Mouse (Mus musculus) cerebellum, adult 9-11 months (tissue): ENCODE measurements at regions not wholly inside any gene's neighbourhood (a gene's known extent, or its start where the extent isn't known, plus 50 kb on each side); places are given as distances from the start of the nearest gene placed in this dataset.
"Not testable (repeated sequence)": the region's sequence is repeated elsewhere in the genome, so short reads cannot be mapped to it uniquely, and the experiment has no call there.

Experiments
- DNase-seq: peaks from one replicate; pipeline ENCODE4 v3.0.0; 2022

GRCm38 (mm10) chr1:64463715-64464290 is 68.6 kb upstream of the Creb1 start:
- DNase-seq = no peak

- DNase-seq = not testable (repeated sequence)
These were observed 70.8 kb upstream of the Creb1 start for GRCm38 (mm10) chr1:64461616-64462015.

GRCm38 (mm10) chr1:64457872-64458271 is 74.6 kb upstream of the Creb1 start:
- no peak for DNase-seq

DNA sequence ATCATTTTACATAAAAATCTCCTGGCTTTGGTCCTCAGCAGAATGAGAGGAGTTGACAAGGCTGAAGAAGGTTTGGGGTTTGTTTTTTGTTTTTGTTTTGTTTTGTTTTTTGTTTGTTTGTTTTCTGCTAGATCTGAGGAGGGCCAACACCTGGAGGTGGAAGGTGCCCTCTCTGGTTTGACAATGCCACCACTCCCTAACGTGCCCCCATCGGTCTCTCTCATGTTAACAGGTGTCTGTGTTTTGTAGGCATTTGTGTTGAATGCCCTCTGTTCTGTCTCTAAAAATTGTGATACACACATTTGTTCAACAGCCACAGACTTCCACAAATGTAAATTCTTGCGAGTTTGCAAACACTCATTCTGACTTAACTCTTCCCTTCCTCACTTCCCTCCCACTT is 83.3 kb upstream of the Creb1 start:
- no peak for DNase-seq

DNA sequence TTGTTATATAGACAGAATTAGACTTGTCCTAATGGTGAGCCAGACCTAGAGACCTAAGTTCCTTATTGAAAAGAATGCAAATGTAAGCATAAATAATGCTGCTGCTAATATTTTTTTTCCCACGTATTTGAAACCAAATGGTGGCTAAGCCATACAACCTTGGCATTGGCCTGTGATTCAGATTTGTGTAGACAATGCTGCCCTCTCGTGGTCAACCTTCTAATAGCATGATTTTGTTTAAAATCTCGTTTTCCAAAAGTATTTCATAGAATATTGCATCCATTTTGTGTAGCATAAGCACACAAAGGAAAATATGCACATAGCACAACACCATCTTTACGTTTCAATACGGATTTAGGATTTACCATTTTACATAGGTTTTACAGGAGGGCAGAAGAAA is 84.4 kb upstream of the Creb1 start:
- DNase-seq = peak; percentile 54

DNA sequence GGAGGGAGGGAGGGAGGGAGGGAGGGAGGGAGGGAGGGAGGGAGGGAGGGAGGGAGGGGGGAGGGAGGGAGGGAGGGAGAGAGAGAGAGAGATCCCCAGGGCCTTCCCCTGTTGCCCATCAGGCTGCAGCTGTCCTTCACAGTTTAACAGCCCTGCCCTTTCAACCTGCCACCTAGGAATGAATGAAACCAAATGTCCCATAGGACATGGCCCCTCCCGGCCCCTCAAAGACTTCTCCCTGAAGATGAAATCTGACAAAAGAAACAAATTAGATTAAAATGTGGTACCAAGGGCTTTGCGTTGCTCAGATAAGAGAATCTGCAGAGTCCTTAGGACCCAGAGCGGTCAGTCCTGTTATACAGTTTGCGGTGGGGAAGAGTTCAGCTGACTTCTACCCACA is 86.0 kb upstream of the Creb1 start:
- DNase-seq = peak; percentile 30

- peak; percentile 91 for DNase-seq
These were observed 86.5 kb upstream of the Creb1 start for GRCm38 (mm10) chr1:64445919-64446318.

DNA sequence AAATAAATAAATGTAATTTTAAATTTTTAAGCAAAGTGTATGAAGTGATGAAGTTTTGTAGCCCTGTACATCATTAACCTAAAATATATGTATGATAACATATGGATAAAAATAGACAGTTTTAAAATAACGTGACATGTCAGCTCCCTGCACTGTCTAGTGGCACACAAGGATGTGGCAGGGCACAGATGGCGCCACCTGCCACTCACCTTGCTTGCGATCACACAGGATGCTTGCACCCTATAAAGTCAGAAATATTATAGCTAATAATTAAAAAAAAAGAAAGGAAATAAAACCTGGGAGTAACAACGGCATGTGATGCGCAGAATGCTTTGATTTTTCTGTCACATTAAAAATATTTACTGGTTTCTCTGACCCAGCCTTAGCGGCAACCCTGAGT is 89.0 kb upstream of the Creb1 start:
- DNase-seq = no peak

- DNase-seq = peak; percentile 9
These were observed 90.1 kb upstream of the Creb1 start for GRCm38 (mm10) chr1:64442179-64442874.

- DNase-seq = no peak
These were observed 109.2 kb upstream of the Creb1 start for GRCm38 (mm10) chr1:64423256-64423655.

DNA sequence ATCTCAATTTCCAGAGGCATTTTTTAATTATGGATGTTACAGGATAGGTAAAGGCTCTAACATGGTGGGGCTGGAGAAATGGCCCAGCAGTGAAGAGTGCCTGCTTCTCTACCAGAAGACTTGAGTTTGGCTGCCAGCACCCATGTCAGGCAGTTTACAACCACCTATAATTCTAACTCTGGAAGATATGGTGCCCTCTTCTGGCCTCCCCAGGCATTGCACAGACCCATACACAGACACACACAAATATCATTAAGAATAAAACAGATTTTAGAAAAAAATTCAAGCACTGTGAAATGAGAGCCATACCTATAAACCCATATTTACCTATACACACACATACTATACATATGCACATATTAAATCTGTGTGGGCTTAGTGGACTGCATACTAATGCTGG is 113.9 kb upstream of the Creb1 start:
- no peak for DNase-seq

DNA sequence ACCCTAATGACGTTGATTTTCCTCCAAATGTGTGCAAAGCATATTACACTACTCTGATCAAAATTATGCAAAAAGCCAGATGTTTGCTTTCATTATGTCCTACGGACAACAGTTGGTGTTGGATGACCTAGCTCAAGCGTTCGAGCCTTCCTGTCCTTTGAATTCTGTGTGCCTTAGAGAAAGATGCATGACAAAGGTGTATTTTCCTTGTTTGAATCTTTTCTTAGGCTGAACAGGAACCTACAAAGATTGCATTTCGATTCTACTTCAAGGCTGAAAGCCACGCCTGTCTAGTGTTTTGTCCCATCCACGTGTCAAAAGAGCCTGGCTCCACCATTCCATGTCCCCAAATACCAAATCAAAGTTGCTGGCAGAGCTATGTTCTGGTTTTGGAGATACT is 116.5 kb upstream of the Creb1 start:
- DNase-seq = no peak

- DNase-seq = peak; percentile 52
These were observed 119.3 kb upstream of the Creb1 start for GRCm38 (mm10) chr1:64413181-64413560.

GRCm38 (mm10) chr1:64412481-64413180 is 119.8 kb upstream of the Creb1 start:
- peak; percentile 56 for DNase-seq

DNA sequence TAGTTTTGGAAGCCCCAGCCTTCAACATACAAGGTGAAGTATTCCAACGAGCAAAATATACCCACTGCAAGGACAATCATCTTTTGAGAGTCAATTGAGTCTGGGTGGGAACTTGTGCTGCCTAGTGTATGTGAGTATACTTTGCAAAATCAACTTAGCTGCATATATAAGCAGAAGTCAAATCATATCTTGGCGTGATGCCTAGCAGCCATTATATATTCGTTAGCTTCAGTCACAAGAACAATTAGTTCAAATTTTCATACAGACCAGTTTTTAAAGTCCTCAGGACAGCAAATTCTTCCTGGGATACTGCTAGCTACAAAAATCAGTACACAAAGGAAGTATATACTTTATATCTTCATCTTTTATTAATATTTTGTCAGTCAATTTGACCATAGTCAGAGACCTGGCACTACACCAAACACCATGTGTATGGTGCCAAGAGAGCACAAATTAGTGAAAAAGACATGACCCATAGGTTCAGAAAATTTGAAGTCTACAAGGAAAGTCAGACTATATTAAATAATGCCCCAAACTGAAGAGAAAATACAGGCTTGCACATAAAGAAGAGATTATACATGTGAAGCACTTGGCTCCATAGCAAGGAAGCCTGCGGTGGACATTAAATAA is 120.5 kb upstream of the Creb1 start:
- DNase-seq = peak; percentile 33

GRCm38 (mm10) chr1:64408807-64409582 is 123.5 kb upstream of the Creb1 start:
- DNase-seq = peak; percentile 88

- DNase-seq = no peak
These were observed 140.9 kb upstream of the Creb1 start for GRCm38 (mm10) chr1:64391525-64391924.

GRCm38 (mm10) chr1:64381264-64381663 is 151.2 kb upstream of the Creb1 start:
- no peak for DNase-seq

- DNase-seq = not testable (repeated sequence)
These were observed 156.0 kb upstream of the Creb1 start for GRCm38 (mm10) chr1:64376426-64376825.

DNA sequence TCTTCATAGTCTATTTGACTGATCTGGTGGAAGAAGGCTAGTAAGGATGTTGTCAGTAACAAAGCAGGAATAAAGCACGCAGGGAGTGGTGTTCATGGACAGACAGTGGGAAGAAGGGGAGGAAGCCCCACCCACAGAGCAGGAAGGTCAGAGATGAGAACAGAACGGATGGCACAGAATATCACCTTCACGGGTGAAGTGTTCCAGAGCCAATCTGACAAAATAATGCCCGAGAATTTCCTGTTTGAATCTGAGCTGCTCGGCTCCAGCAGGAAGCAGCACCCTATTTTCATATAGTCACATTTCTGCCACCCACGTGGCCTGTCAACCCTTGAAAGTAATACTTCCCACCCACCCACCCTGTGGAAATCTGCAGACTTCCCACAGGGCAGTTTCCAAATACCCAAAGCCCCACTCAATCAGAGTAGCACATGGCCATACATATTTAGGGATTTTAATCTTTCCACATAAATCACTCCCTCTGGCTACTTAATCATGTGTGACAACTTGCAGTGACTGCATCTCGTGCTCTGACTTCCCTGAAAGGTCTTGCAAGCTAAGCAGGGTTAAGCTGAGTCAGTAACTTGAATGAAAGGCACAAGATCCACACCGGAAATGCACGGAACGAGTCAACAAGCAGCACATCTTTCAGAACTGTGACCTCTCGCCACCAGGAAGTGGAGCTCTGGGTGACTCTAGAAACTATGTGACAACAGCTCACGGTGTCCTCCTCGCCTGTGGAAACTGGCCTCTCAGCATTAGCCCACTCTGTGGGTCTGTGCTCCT is 158.0 kb upstream of the Creb1 start:
- no peak for DNase-seq

DNA sequence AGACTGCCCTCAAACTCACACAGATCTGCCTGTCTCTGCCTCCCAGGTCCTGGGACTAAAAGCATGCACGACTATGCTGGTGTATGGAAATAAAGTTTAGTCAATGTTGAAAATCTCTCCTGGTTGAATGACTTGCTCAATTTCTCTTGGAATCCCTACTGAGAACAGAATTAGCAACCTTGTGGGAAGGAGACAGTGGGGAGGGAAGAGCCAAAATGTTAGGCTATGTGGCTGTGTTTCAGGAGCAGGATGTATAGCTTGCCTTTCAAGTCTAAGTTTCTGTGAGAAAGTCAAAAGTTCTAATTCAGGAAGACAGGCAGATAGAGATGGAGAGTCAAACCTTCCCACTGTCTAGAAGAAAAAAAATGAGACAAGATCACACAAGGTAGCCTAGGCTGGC is 168.3 kb upstream of the Creb1 start:
- no peak for DNase-seq

DNA sequence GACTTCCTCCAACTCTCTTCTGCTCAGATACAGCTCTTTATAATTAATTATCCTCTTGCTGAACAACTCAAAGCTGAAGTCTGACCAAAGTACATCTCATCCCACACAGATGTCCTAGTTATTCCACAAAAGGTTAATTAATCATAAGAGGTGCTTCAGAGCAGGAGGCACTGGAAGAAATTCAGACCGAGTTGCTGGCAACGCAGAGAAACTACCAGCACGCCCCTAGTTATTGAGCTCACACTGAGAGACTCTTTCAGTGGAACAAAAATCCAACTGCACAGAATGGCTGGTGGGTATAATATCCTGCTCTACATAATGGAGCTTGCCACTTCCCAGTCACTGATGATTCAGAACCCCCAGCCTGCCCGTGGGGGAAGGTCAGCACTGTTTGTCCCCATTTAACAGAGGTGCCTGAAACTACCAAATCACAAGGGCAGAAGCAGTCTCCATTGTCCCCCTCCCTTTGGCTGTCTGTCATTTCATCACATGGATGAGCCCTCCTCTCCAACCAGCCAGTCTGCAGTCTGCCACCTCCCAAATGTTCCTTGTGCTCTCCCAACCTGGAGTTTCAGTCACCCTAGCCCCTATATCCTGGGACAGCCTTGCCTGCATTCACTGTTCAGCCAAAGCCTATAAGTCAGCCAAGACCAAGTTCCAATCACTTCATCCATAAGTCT is 170.3 kb upstream of the Creb1 start:
- DNase-seq = no peak
